Mouse (Mus musculus) urinary bladder, postnatal 14 days (tissue): ENCODE results near the gene Cntn3.

ENCODE experiments used
- DNase-seq: peaks from one replicate; pipeline ENCODE4 v3.0.0; 2021; ENCODE audit warnings: low spot score

Cntn3 gene

GRCm38 (mm10) chr6:102478320-102479080, 94.4 kb downstream of the Cntn3 start:
- DNase-seq: no peak

DNA sequence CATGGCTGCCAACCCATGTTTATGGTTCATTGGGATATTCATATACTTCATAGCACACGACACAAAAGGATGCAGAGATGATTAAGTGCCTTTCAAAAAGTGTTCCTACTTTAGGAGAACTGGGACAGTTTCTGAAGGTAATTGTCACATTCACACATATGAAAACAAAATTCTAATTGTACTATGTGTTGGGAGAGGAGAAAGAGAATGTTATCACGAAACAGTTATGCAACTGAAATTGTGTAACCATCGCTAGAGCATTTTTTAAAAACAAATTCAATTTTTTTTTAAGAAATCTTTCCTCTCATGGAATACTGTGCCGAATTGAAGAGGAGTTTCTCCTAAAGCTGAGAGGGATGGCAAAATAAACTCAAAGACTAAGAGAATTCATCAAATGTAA, 134.5 kb downstream of the Cntn3 start:
- no peak for DNase-seq

DNA sequence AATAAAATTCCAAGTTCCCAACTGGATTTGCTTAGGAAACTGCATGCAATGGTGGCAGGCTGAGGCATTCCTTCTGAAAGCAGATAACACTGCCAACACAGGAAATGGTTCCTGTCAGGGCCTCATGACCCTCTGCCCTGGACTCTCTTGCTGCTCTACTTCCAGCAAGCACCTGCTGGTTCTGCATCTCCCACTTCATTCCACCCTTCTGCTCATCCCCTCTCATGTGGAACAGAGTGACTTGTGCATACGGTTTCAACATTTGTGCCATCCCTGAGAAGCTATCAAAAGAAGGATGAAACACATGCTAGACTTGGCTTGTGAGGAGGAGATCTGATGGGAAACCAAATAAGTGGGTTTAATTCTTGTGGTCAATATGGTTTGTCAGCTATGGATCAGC, 145.4 kb downstream of the Cntn3 start:
- no peak for DNase-seq

DNA sequence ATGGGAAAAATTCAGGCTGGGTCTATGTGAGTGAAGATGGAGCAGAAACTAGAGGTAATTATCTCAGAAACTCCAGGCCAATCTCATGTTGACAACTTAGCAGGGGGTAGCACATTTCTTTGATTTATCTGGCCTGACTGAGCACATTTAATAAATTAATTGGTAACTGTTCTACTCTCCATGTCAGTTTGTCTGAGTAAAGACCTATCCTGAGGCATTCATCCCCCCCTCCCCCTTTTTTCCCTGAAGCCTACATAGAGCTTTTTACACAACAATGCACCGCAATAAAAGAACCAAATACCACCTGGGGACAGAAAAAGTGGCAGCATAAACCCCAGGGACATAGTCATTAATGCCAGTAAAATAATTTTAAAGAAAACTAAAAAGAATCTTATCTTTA, 151.1 kb downstream of the Cntn3 start:
- no peak for DNase-seq

GRCm38 (mm10) chr6:102388590-102388989, 184.3 kb downstream of the Cntn3 start:
- DNase-seq: no peak

DNA sequence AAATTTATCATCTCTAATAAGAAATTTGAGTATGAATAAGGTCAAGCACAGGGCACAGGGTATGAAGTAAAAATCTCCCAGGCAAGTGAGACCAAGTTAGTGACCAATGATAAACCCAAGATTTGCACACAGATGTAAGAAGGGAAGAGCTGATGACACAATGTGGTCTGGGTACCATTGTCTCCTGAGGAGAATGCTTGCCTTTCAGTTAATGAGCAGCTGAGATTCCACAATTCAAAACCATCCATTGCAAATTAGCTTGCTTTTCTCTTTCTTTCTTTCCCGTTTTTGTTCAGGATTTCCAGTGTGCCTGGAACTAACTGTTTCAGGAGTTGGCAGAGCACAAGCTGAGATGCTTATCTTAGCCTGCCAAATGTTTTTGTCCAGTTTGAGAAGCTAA, 200.8 kb downstream of the Cntn3 start:
- no peak for DNase-seq

GRCm38 (mm10) chr6:102363880-102364279, 209.0 kb downstream of the Cntn3 start:
- no peak for DNase-seq

DNA sequence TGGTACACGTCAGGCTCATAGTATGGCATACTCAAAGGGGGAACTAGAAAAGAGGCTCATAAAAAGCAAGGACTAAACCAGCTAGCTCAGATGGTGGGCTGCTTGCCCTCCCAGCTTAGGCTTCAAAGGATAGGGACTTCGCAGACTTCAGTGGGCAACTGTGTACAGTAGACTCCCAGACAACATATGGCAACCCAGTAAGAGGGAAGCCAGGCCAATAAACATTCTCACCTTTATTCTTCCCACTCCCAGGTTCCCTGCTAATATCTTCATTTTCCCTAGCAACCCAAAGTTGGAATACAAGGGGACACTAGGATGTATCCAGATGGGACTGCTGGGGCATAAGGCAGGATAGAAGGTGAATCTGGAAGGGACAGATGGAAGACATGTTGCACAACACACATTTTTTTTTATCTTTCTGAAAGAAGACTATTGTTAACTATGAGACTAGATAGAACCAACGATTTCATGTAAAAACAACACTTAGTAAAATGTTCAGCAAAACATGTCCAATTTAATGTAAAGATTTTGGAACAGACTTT, 209.5 kb downstream of the Cntn3 start:
- DNase-seq: no peak

DNA sequence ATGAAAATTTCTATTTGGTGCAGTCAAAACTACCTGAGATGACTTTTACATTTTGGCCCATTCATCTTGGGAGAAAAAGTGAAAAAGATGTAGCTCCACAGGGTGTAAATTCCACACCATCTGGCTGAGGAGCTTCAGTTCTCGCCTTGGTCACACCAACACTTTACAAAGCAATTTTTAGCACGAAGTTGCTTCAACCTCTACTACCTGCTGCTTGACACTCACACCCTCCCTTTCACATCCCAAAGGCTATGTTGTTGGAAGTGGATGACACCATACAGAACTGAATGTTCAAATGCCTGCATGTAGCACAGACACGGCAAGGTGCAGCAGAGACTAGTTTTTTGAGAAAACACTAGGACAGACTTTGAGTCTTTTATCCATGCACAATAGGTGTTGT, 240.8 kb downstream of the Cntn3 start:
- no peak for DNase-seq

DNA sequence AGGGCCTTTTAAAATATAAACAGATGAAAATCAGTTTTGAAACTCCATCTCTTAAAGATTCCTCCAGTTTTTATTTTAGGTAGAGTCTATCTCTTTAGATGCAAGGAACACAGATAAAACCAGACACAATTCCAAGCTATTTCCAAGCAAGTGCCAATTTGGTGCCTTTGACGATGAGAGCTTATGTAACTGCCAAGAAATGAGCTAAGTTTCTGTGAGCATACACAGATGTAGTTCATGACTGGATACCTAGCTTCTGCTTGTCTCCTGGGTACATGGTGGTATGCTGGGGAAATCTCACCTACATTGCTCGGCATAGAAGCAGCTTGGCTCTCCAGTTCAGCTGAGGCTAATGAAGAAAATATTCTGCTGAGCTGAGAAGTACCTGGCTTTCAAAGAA, 246.2 kb downstream of the Cntn3 start:
- DNase-seq: no peak

- DNase-seq: no peak
Observed at GRCm38 (mm10) chr6:102322614-102323284, 250.2 kb downstream of the Cntn3 start.

GRCm38 (mm10) chr6:102319755-102320154, 253.1 kb downstream of the Cntn3 start:
- DNase-seq: no peak

DNA sequence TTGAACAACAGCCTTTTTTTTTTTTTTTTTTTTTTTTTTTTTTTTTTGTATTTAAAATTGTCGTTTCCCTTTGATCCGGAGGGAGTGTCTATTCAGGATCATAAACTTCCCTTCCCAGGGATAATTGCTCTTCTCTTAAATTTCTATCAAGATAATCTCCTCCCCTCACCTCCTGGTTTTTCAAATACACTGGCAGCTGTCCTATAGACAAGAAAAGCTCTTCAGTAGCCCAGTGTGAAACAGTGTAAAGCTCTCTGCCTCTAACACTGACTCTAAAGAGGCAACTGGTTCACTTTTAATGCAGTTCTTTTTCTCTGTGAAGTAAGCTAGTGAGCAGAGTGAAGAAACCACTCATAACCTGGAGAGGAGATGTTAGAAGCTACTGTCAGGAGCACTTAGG, 290.0 kb downstream of the Cntn3 start:
- no peak for DNase-seq

DNA sequence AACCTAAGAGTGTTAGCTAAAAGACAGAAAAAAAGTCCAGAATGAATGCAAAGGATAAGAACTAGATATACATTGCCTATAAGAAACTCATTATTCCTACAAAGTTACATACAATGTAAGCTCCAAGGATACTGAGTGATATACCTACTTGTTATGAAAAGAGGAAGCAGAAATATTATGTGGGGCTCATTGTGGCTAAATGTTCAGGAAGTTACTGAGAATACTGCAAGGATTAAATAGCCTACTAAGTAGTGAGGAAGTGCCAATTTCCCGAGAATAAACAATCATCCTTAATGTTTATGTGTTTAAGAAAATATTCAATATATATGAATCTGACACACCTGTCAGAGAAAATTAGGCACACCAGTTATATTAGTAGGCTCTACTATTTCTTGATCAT, 341.9 kb downstream of the Cntn3 start:
- DNase-seq: no peak

DNA sequence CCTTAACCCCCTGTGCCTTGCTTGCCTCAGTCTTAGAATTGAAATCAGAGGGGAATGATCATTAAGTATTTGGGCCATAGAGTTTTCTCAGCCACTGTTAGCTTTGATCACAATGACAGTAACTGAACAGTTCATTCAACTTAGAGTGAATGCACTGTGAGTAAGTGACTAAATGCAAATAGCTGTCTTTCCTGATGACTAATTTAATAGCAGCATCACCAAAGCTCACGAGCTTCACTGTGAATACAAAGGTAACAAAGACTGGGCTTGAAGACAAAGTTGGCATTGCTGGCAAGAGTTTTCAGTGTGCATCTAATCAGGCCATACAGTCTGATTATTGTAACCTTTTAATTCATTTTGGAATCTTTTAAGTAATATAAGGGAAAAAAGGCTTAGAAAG, 386.6 kb downstream of the Cntn3 start:
- no peak for DNase-seq

- no peak for DNase-seq
Observed at GRCm38 (mm10) chr6:102170913-102171312, 402.0 kb downstream of the Cntn3 start.

GRCm38 (mm10) chr6:102161186-102161585, 411.7 kb downstream of the Cntn3 start:
- no peak for DNase-seq

DNA sequence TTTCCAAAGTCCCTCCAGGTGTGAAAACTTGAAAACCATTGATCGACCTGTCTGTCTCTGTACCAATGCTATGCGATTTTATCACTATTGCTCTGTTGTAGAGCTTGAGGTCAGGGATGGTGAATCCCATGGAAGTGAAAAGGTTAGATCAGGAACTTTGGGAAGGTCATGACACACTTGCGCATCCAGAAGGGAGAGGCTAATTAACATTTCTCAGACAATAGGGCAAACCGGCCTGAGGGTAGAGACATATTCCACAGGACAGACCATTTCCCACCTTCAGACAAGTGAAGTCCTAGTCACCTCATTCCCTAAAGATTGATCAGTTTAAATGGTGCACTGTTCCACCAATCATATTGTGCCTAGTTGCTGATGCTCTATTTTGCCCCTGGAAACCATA, 451.2 kb downstream of the Cntn3 start:
- no peak for DNase-seq

GRCm38 (mm10) chr6:102120003-102120402, 452.9 kb downstream of the Cntn3 start:
- no peak for DNase-seq

DNA sequence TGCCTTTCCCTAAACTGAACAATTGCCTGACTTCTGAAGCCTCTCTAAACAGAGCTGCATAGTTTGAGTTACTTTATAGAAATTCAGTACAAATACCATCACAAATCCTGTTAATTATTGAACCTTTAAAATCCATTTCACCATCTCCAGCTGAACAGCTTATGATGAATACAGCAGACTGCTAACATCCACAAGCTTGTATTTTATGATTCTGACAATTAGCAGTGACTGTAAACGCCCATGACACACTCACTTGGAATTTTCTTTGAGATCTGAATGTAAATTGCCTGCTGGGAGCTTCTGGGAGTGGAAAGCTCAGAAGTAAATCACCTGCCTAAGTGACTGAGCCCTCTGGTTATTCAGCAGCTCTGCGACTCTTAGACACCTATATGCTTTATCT, 459.3 kb downstream of the Cntn3 start:
- DNase-seq: no peak
